Mouse (Mus musculus) embryonic fibroblast, embryonic 13.5 days (primary cell): ENCODE results near the gene Ifngr2.

Experiments
- CTCF ChIP-seq: IDR thresholded peaks from 2 replicates; pipeline ENCODE4 v1.5.1; 2011; ENCODE audit warnings: mild to moderate bottlenecking, control low read depth, low read length, moderate library complexity, borderline replicate concordance; ENCODE audit not compliant: insufficient read depth
- POLR2A ChIP-seq: IDR thresholded peaks from 2 replicates; pipeline ENCODE4 v1.6.1; 2011; ENCODE audit warnings: low read depth, mild to moderate bottlenecking, control low read depth, low read length, moderate library complexity

GRCm38 (mm10) chr16:91585617-91586016 is 38.7 kb downstream of the Ifngr2 start:
- TF ChIP-seq CTCF = no peak
- no peak for TF ChIP-seq POLR2A
